Mouse (Mus musculus) thymus, postnatal 25 days (tissue): Measurements from ENCODE around the gene Il17rb.

Experiments
- DNase-seq: peaks from one replicate; pipeline ENCODE4 v3.0.0; 2022

Gene Il17rb

GRCm38 (mm10) chr14:30015008-30015407 is 6.3 kb upstream of the Il17rb start:
- no peak for DNase-seq

- DNase-seq, result peak; percentile 58
Observed at GRCm38 (mm10) chr14:30014487-30014886, 5.8 kb upstream of the Il17rb start.

GRCm38 (mm10) chr14:30011886-30012560 is 3.3 kb upstream of the Il17rb start:
- DNase-seq, result no peak

- DNase-seq, result peak; percentile 59
Observed at GRCm38 (mm10) chr14:30009864-30010560, 1.3 kb upstream of the Il17rb start.

GRCm38 (mm10) chr14:29999475-29999811 is 9.3 kb downstream of the Il17rb start:
- no peak for DNase-seq

GRCm38 (mm10) chr14:29998747-29999474 is 9.8 kb downstream of the Il17rb start:
- DNase-seq, result no peak

GRCm38 (mm10) chr14:29997345-29997744 is 11.4 kb downstream of the Il17rb start:
- no peak for DNase-seq

GRCm38 (mm10) chr14:29996000-29996751 is 12.5 kb downstream of the Il17rb start:
- DNase-seq, result no peak

- DNase-seq, result no peak
Observed at GRCm38 (mm10) chr14:29994976-29995375, 13.7 kb downstream of the Il17rb start.

- DNase-seq, result no peak
Observed at GRCm38 (mm10) chr14:29988337-29988736, 20.4 kb downstream of the Il17rb start.

- DNase-seq, result no peak
Observed at GRCm38 (mm10) chr14:29987739-29988138, 21.0 kb downstream of the Il17rb start.

GRCm38 (mm10) chr14:29987276-29987675 is 21.4 kb downstream of the Il17rb start:
- no peak for DNase-seq

GRCm38 (mm10) chr14:29986096-29986495 is 22.6 kb downstream of the Il17rb start:
- DNase-seq, result no peak

GRCm38 (mm10) chr14:29980447-29981205 is 28.1 kb downstream of the Il17rb start:
- peak; percentile 47 for DNase-seq

GRCm38 (mm10) chr14:29978254-29979204 is 30.2 kb downstream of the Il17rb start, which contains the start of gene Actr8:
Actr8 (plus strand) TSS chr14:29978337.
- peak; percentile 91 for DNase-seq

GRCm38 (mm10) chr14:29976927-29977326 is 31.8 kb downstream of the Il17rb start:
- DNase-seq, result no peak

- no peak for DNase-seq
Observed at GRCm38 (mm10) chr14:29971993-29972392, 36.7 kb downstream of the Il17rb start.

- DNase-seq, result no peak
Observed at GRCm38 (mm10) chr14:29971446-29971845, 37.2 kb downstream of the Il17rb start.

GRCm38 (mm10) chr14:29968075-29968821 is 40.4 kb downstream of the Il17rb start, which contains the start of gene Selenok:
Selenok (plus strand) TSS chr14:29968308.
- DNase-seq, result peak; percentile 92

- no peak for DNase-seq
Observed at GRCm38 (mm10) chr14:29967611-29968010, 41.1 kb downstream of the Il17rb start.
